In genomic region chr17:26540083-26540482, GRCm38 (mm10) we compare ENCODE assay signal across 34 mouse cellular contexts. TPM values are rescaled to one million over a fixed set of nuclear protein-coding genes. Genes with fewer than 3 reads are reported as not detected.
DNase-seq lines count a peak whose midpoint lies in the region; ATAC-seq lines count a peak whose summit lies in the region.
"Had no signal": no experiment of that assay in that cellular context is flagged by ENCODE, and none has a peak within 500 bp of the region (broad histone marks: within the 10 kb centered on the region; RNA-seq: fewer than 3 reads in every experiment).

No protein-coding gene starts in this region.

- H3K4me1 ChIP-seq in hindbrain, embryonic 12.5 days, result no peaks in the 10 kb centered on the region
- H3K4me1 ChIP-seq in hindbrain, embryonic 13.5 days (replicated peaks), result 0 out of 2 replicates have a peak, but pooled peaks cover 2% of the 10 kb centered on the region
- peaks cover 9% of the 10 kb centered on the region for H3K4me1 ChIP-seq in liver, embryonic 11.5 days (replicated peaks; ENCODE audit: control insufficient read depth, insufficient read depth, low read length)
- H3K4me1 ChIP-seq in heart, embryonic 12.5 days (replicated peaks), result peaks cover 26% of the 10 kb centered on the region
- H3K4me1 ChIP-seq: embryonic facial prominence, embryonic 13.5 days; limb, embryonic 15.5 days; midbrain, embryonic 15.5 days; neural tube, embryonic 15.5 days had no signal

- H3K4me3 ChIP-seq in hindbrain, embryonic 12.5 days, result no peak overlapping the region
- no peak overlapping the region for H3K4me3 ChIP-seq in hindbrain, embryonic 13.5 days
- no peak overlapping the region for H3K4me3 ChIP-seq in liver, embryonic 11.5 days (ENCODE audit: low read depth, low read length)
- H3K4me3 ChIP-seq in heart, embryonic 12.5 days, result no peak overlapping the region
- H3K4me3 ChIP-seq: embryonic facial prominence, embryonic 13.5 days; forebrain, embryonic 10.5 days; heart, embryonic 10.5 days; limb, embryonic 10.5 days; limb, embryonic 15.5 days; midbrain, embryonic 15.5 days; neural tube, embryonic 15.5 days had no signal

- H3K27ac ChIP-seq in hindbrain, embryonic 12.5 days, result 0 out of 2 replicates have a peak overlapping the region, but pooled peaks have one; percentile 5
- no peak overlapping the region for H3K27ac ChIP-seq in hindbrain, embryonic 13.5 days
- no peak overlapping the region for H3K27ac ChIP-seq in liver, embryonic 11.5 days (ENCODE audit: low read depth, low read length)
- H3K27ac ChIP-seq in heart, embryonic 12.5 days (ENCODE audit: poor library complexity, severe bottlenecking), result no peak overlapping the region
- H3K27ac ChIP-seq: embryonic facial prominence, embryonic 13.5 days; forebrain, embryonic 10.5 days; heart, embryonic 10.5 days; hindbrain, embryonic 14.5 days; limb, embryonic 10.5 days; limb, embryonic 15.5 days; liver, embryonic 14.5 days; macrophage; midbrain, embryonic 15.5 days; neural tube, embryonic 15.5 days; stomach, postnatal 0 days had no signal

- H3K9ac ChIP-seq in hindbrain, embryonic 12.5 days, result no peak overlapping the region
- H3K9ac ChIP-seq in hindbrain, embryonic 13.5 days, result no peak overlapping the region
- no peak overlapping the region for H3K9ac ChIP-seq in liver, embryonic 11.5 days (ENCODE audit: low read depth, low read length)
- no peak overlapping the region for H3K9ac ChIP-seq in heart, embryonic 12.5 days
- H3K9ac ChIP-seq: embryonic facial prominence, embryonic 13.5 days; hindbrain, embryonic 14.5 days; limb, embryonic 15.5 days; liver, embryonic 14.5 days; midbrain, embryonic 15.5 days; neural tube, embryonic 15.5 days had no signal

- DNase-seq in cerebellum, adult 18-20 months, result peak; percentile 61 to 69
- peak; percentile 73 for DNase-seq in cerebellum, postnatal 10 days
- no peak for DNase-seq in liver, embryonic 11.5 days (ENCODE audit: low spot score)
- DNase-seq in adrenal gland, postnatal 36 days, result no peak
- DNase-seq: adrenal gland, postnatal 14 days; embryo, embryonic 11 days; gastrocnemius, postnatal 10 days; heart, postnatal 36 days; kidney, adult 9 months; kidney, postnatal 14 days; layer of hippocampus, adult 9-11 months; lung, adult 2 months; lung, postnatal 10 days; right cerebral cortex, adult 18-20 months; right cerebral cortex, postnatal 4 days; thymus, adult 18-20 months; thymus, postnatal 25 days had no signal

- ATAC-seq in hindbrain, embryonic 12.5 days (ENCODE audit: low FRiP score), result no peak
- ATAC-seq in hindbrain, embryonic 13.5 days (ENCODE audit: low FRiP score), result no peak
- ATAC-seq in liver, embryonic 11.5 days (replicated peaks; ENCODE audit: low FRiP score), result no peak
- no peak for ATAC-seq in heart, embryonic 12.5 days (ENCODE audit: insufficient number of reproducible peaks, low FRiP score)
- ATAC-seq: forebrain, embryonic 16.5 days; intestine, postnatal 0 days; midbrain, embryonic 15.5 days; Patski had no signal

- no peaks in the 10 kb centered on the region for H3K27me3 ChIP-seq in hindbrain, embryonic 12.5 days
- no peaks in the 10 kb centered on the region for H3K27me3 ChIP-seq in hindbrain, embryonic 13.5 days
- H3K27me3 ChIP-seq in liver, embryonic 11.5 days (replicated peaks; ENCODE audit: control insufficient read depth, insufficient read depth, low read length), result no peaks in the 10 kb centered on the region
- H3K27me3 ChIP-seq in heart, embryonic 12.5 days (replicated peaks), result no peaks in the 10 kb centered on the region
- H3K27me3 ChIP-seq: embryonic facial prominence, embryonic 13.5 days; limb, embryonic 15.5 days; midbrain, embryonic 15.5 days; neural tube, embryonic 15.5 days; Patski had no signal

- H3K36me3 ChIP-seq in hindbrain, embryonic 12.5 days, result no peaks in the 10 kb centered on the region
- H3K36me3 ChIP-seq in hindbrain, embryonic 13.5 days, result no peaks in the 10 kb centered on the region
- H3K36me3 ChIP-seq in liver, embryonic 11.5 days (ENCODE audit: control insufficient read depth, insufficient read depth, low read length), result no peaks in the 10 kb centered on the region
- no peaks in the 10 kb centered on the region for H3K36me3 ChIP-seq in heart, embryonic 12.5 days
- H3K36me3 ChIP-seq: embryonic facial prominence, embryonic 13.5 days; forebrain, embryonic 10.5 days; heart, embryonic 10.5 days; limb, embryonic 10.5 days; limb, embryonic 15.5 days; midbrain, embryonic 15.5 days; neural tube, embryonic 15.5 days had no signal

- H3K4me2 ChIP-seq in hindbrain, embryonic 12.5 days (replicated peaks), result no peak overlapping the region
- H3K4me2 ChIP-seq in hindbrain, embryonic 13.5 days, result no peak overlapping the region
- H3K4me2 ChIP-seq in liver, embryonic 11.5 days, result no peak overlapping the region
- no peak overlapping the region for H3K4me2 ChIP-seq in heart, embryonic 12.5 days
- H3K4me2 ChIP-seq: embryonic facial prominence, embryonic 13.5 days; hindbrain, embryonic 14.5 days; limb, embryonic 15.5 days; midbrain, embryonic 15.5 days; neural tube, embryonic 15.5 days had no signal

- WGBS in hindbrain, embryonic 12.5 days, result 85% methylated on average over 5 of the region's 5 CpGs
- 89% methylated on average over 5 of the region's 5 CpGs for WGBS in hindbrain, embryonic 13.5 days
- 84% methylated on average over 5 of the region's 5 CpGs for WGBS in liver, embryonic 11.5 days
- WGBS in heart, embryonic 12.5 days, result 88% methylated on average over 5 of the region's 5 CpGs

- no peaks in the 10 kb centered on the region for H3K9me3 ChIP-seq in hindbrain, embryonic 12.5 days (replicated peaks)
- H3K9me3 ChIP-seq in hindbrain, embryonic 13.5 days, result no peaks in the 10 kb centered on the region
- H3K9me3 ChIP-seq in liver, embryonic 11.5 days (ENCODE audit: control insufficient read depth, low read length), result no peaks in the 10 kb centered on the region
- H3K9me3 ChIP-seq in heart, embryonic 12.5 days (replicated peaks), result no peaks in the 10 kb centered on the region
- H3K9me3 ChIP-seq: embryonic facial prominence, embryonic 13.5 days; forebrain, embryonic 10.5 days; heart, embryonic 10.5 days; limb, embryonic 10.5 days; limb, embryonic 15.5 days; midbrain, embryonic 15.5 days; neural tube, embryonic 15.5 days had no signal

RNA-seq across cellular contexts. Expression of gene Ergic1, which starts 21.2 kb away (rescaled TPM):
- polyA plus RNA-seq in hindbrain, embryonic 12.5 days (2016; fragmentation: Nextera tagmentation; extraction: Ambion mirVana), result 85.3 and 90.3 TPM in 2 replicates
- polyA plus RNA-seq in hindbrain, embryonic 13.5 days (2015; fragmentation: Nextera tagmentation; extraction: Ambion mirVana), result 86.8 and 90.1 TPM in 2 replicates
- 89.5 and 96.1 TPM in 2 replicates for polyA plus RNA-seq in liver, embryonic 11.5 days (2014; fragmentation: Nextera tagmentation; extraction: Ambion mirVana)
- total RNA-seq in adrenal gland, postnatal 36 days (2021), result 100 to 1,000 TPM; 159 to 160 TPM
- 115 and 121 TPM in 2 replicates for polyA plus RNA-seq in heart, embryonic 12.5 days (2016; fragmentation: Nextera tagmentation; extraction: Ambion mirVana)

RNA-seq across cellular contexts. Expression of gene Dusp1, which starts 21.8 kb away (rescaled TPM):
- 33.0 and 38.5 TPM in 2 replicates for polyA plus RNA-seq in hindbrain, embryonic 12.5 days (2016; fragmentation: Nextera tagmentation; extraction: Ambion mirVana)
- 34.5 and 35.5 TPM in 2 replicates for polyA plus RNA-seq in hindbrain, embryonic 13.5 days (2015; fragmentation: Nextera tagmentation; extraction: Ambion mirVana)
- 18.6 and 22.7 TPM in 2 replicates for polyA plus RNA-seq in liver, embryonic 11.5 days (2014; fragmentation: Nextera tagmentation; extraction: Ambion mirVana)
- total RNA-seq in adrenal gland, postnatal 36 days (2021), result 10 to 100 TPM; 56.9 to 62.5 TPM
- 36.2 and 38.7 TPM in 2 replicates for polyA plus RNA-seq in heart, embryonic 12.5 days (2016; fragmentation: Nextera tagmentation; extraction: Ambion mirVana)

Comparison
In these comparisons a context has a peak if more than half of its experiments do, and no peak if none do; other contexts are left out.
1. DNase-seq: peak in cerebellum, adult 18-20 months (2 of 2) and cerebellum, postnatal 10 days (2 of 2); none in liver, embryonic 11.5 days (single experiment) and adrenal gland, postnatal 36 days (0 of 2).